Mouse (Mus musculus): ENCODE data around the gene Nkx3-2.

GRCm38 (mm10) chr5:41775728-41776127, 11.4 kb upstream of the Nkx3-2 start:
- TF ChIP-seq POLR2A (IDR thresholded peaks at IDR 0.05; ENCODE audit: borderline replicate concordance, low read depth, low read length) (no peak), CTCF (IDR thresholded peaks at IDR 0.05; ENCODE audit: low read depth, low read length) (no peak)
